Mouse (Mus musculus): ENCODE data around the gene 1700056E22Rik.
A peak's percentile ranks its signal among the peaks of the same experiment; 100 is the strongest.

GRCm38 (mm10) chr1:184034741-184035181 is 660 bp upstream of the 1700056E22Rik start:
- TF ChIP-seq POLR2A (IDR thresholded peaks at IDR 0.05; ENCODE audit: borderline replicate concordance, extremely low read depth, insufficient read depth, insufficient read length, poor library complexity, severe bottlenecking) = peak; percentile 24; the same call in 1 of the 2 replicates
- TF ChIP-seq CTCF (IDR thresholded peaks at IDR 0.05; ENCODE audit: borderline replicate concordance, extremely low read depth, insufficient read depth, insufficient read length) = no peak
